Mouse (Mus musculus): Measurements from ENCODE around the gene Camsap3.
"Not testable (repeated sequence)": the region's sequence is repeated elsewhere in the genome, so short reads cannot be mapped to it uniquely, and the experiment has no call there.

The Camsap3 gene

GRCm38 (mm10) chr8:3586993-3587390 is at the start of gene Camsap3:
Gene Camsap3, plus strand, starts transcription at chr8:3587293.
- no peak for DNase-seq (ENCODE audit: low read depth, low spot score)

GRCm38 (mm10) chr8:3537666-3538065 is 49.4 kb upstream of the Camsap3 start:
- no peak for DNase-seq (ENCODE audit: low read depth, low spot score)

- no peak for DNase-seq (ENCODE audit: low read depth, low spot score)
Observed at GRCm38 (mm10) chr8:3539146-3539545, 47.9 kb upstream of the Camsap3 start.

- no peak for DNase-seq (ENCODE audit: low read depth, low spot score)
Observed at GRCm38 (mm10) chr8:3540076-3540475, 47.0 kb upstream of the Camsap3 start.

- DNase-seq (ENCODE audit: low read depth, low spot score), result no peak
Observed at GRCm38 (mm10) chr8:3546511-3546910, 40.6 kb upstream of the Camsap3 start.

- no peak for DNase-seq (ENCODE audit: low read depth, low spot score)
Observed at GRCm38 (mm10) chr8:3552240-3552639, 34.9 kb upstream of the Camsap3 start.

GRCm38 (mm10) chr8:3556114-3556513 is 31.0 kb upstream of the Camsap3 start:
- peak; percentile 21 for DNase-seq (ENCODE audit: low read depth, low spot score)

GRCm38 (mm10) chr8:3567641-3568371 is 19.3 kb upstream of the Camsap3 start, which contains the start of gene C330021F23Rik:
Gene C330021F23Rik, plus strand, starts transcription at chr8:3567990.
- no peak for DNase-seq (ENCODE audit: low read depth, low spot score)

- no peak for DNase-seq (ENCODE audit: low read depth, low spot score)
Observed at GRCm38 (mm10) chr8:3568378-3568777, 18.7 kb upstream of the Camsap3 start.

- DNase-seq (ENCODE audit: low read depth, low spot score), result no peak
Observed at GRCm38 (mm10) chr8:3569784-3570183, 17.3 kb upstream of the Camsap3 start.

- DNase-seq (ENCODE audit: low read depth, low spot score), result no peak
Observed at GRCm38 (mm10) chr8:3574546-3574945, 12.5 kb upstream of the Camsap3 start.

GRCm38 (mm10) chr8:3576211-3576960 is 10.7 kb upstream of the Camsap3 start:
- no peak for DNase-seq (ENCODE audit: low read depth, low spot score)

GRCm38 (mm10) chr8:3579390-3580364 is 7.4 kb upstream of the Camsap3 start:
- DNase-seq (ENCODE audit: low read depth, low spot score), result no peak

- DNase-seq (ENCODE audit: low read depth, low spot score), result not testable (repeated sequence)
Observed at GRCm38 (mm10) chr8:3581961-3582360, 5.1 kb upstream of the Camsap3 start.

GRCm38 (mm10) chr8:3586452-3586851 is 641 bp upstream of the Camsap3 start:
- DNase-seq (ENCODE audit: low read depth, low spot score), result no peak

- DNase-seq (ENCODE audit: low read depth, low spot score), result peak; percentile 84
Observed at GRCm38 (mm10) chr8:3587391-3588257, 531 bp downstream of the Camsap3 start.

GRCm38 (mm10) chr8:3588258-3588633 is 1.2 kb downstream of the Camsap3 start:
- peak; percentile 25 for DNase-seq (ENCODE audit: low read depth, low spot score)

GRCm38 (mm10) chr8:3593470-3593869 is 6.4 kb downstream of the Camsap3 start:
- no peak for DNase-seq (ENCODE audit: low read depth, low spot score)

GRCm38 (mm10) chr8:3594466-3594865 is 7.4 kb downstream of the Camsap3 start:
- no peak for DNase-seq (ENCODE audit: low read depth, low spot score)

- DNase-seq (ENCODE audit: low read depth, low spot score), result no peak
Observed at GRCm38 (mm10) chr8:3598054-3598453, 11.0 kb downstream of the Camsap3 start.

GRCm38 (mm10) chr8:3599219-3599618 is 12.1 kb downstream of the Camsap3 start:
- DNase-seq (ENCODE audit: low read depth, low spot score), result no peak

All from A20 (cell line).